Mouse (Mus musculus) spleen, postnatal 14 days (tissue): ENCODE results near the gene Anln.
"Not testable (repeated sequence)": the region's sequence is repeated elsewhere in the genome, so short reads cannot be mapped to it uniquely, and the experiment has no call there.

Experiments
- DNase-seq, 2 experiments: peaks; one replicate each; pipeline ENCODE4 v3.0.0; 2021 to 2022; ENCODE audit warnings: low spot score in 2 of 2

Anln gene

DNA sequence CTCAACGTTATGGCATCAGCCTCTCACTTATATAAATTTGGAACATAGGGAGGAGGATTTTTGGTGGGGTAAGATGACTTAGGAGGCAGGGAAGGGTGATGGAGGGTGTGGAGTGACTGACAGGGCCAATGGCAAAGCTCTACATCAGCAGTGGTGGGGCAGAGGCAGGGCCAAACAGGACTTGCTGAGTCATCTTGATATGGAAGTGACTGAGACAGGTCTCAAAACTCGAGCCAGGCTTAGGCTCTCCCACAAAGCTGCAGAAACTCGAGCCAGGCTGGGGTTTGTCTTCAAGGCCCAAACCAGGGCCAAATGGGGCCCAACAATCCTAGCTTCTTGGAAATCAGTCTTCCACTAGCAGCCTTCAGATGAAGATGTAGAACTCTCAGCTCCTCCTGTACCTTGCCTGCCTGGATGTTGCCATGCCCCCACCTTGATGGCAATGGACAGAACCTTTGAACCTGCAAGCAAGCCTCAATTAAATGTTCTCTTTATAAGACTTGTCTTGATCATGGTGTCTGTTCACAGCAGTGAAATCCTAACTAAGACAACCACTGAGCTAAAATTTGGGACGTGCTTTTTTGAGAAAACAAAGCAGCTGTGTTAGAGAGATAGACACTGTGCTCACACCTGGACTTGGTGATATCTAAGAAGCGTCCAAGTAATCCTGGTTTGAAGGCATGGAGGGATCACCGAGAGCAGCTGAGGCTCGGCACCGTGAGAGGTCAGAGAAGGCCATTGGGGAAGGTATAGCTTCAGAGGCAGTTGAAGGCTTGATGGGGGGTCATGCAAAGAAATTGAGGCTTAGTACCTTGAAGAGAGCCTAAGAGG is 66.4 kb downstream of the Anln start:
- DNase-seq, result no peak

DNA sequence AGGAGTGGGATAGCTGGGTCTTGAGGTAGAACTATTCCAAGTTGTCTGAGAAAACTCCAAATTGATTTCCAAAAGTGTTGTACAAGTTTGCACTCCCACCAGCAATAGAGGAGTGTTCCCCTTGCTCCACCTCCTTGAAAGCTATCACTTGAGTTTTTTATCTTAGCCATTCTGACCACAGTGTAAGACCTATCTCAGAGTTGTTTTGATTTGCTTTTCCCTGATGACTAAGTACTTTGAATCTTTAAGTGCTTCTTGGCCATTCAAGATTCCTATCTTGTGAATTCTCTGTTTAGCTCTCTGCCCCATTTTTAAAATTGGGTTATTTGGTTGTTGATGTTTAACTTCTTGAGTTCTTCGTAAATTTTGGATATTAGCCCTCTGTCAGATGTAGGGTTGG is 69.9 kb downstream of the Anln start:
- no peak for DNase-seq

DNA sequence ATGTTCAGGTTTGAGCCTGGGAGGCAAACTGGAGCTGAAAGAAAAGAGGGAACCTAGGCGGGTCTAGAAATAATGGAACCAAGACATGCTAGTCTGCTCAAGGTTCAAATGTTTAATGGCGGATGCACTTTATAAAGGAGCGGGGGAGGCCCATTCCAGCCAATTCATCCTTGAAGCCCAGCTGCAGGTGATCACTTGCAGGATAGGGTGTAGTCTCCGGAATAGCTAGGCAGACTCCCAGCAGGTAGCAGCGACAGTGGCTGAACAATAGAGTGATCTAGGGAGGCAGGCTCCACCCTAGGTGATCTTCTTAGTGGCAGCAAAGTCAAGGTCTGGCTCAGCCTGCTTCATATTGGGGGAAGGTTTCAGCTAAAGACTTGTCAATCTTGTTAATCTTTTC is 72.9 kb downstream of the Anln start:
- not testable (repeated sequence) for DNase-seq

- no peak for DNase-seq
Measured at GRCm38 (mm10) chr9:22314066-22314465, 74.9 kb downstream of the Anln start.

DNA sequence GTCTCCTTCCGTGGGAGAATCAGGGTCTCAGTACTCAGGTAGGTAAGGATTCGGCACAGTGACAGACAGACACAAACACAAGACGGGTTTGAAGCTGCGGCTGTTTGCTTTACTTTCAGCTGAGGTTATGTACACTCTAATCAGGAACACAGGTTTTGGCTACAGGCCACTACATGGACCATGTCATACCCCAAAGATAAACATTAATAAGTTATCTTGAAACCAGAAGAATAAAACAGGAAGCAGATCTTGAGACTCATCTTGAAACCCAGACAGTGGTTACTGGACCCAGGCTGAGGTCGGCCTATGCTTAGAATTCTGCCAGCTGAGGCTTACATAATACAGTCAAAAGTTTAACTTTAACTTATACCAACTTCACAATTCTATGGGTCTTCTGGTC is 75.8 kb downstream of the Anln start:
- no peak for DNase-seq

DNA sequence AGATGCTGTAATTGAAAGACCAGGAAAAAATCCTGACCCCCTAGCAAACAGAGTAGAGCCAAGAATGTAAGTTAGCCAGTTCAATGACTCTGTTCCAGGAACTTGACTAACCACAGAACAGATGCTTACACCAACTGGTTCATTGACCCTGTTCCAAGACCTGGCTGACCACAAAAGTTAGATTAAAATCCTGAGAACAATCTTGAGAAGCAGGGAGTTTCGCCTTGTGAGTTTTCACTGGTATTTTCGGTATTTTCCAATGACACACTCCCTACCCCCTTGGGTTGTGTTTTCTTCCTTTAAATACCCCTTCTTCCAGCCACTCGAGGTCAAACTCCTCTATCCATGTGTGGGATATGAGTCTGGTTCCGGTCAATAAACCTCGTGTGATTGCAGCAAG is 79.3 kb downstream of the Anln start:
- DNase-seq, result no peak

- not testable (repeated sequence) for DNase-seq
Measured at GRCm38 (mm10) chr9:22307920-22308262, 81.1 kb downstream of the Anln start.

DNA sequence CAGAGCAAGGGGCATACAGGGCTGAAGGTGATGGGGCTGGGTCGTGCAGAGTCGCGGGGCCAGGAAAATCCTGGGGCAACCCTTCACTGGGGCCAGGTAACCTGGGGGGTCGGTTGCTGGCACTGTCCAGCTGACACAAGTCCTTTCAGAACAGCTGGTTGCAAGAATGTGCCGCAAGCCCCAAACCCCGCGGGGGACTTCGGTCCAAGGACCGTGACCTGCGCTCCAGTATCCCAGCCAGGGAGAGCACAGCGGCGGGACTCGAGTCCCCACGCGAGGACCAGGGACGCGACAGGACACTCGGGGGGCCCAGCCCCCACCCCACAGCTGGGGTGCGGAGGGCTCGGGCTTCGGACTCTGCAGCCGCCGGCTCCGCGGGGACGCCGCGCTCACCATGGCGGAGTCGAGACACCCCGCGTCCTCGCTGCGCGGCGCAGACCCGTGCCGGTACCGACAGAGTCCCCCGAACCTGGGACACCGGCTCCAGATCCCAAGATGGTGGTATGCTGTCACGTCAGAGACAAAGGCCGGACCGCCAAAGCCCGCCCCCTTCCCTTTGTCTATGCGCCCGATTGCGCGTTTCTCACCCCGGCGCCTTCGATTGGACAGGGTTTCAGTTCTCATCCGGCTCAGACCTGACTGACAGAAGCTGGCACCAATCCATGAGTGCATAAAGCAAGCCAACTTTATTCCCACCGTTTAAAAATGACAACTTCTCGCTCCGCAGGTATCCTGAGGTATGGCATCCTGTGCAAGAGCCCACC is 81.7 kb downstream of the Anln start, which contains the start of gene Zfp810:
Zfp810 (minus strand) TSS at position 493 of the 764 bp plus-strand sequence.
- DNase-seq, result peak; percentile 71 to 81

- no peak for DNase-seq
Measured at GRCm38 (mm10) chr9:22306726-22307125, 82.3 kb downstream of the Anln start.

GRCm38 (mm10) chr9:22302199-22302598 is 86.8 kb downstream of the Anln start:
- DNase-seq, result no peak
